Mouse (Mus musculus) frontal cortex, postnatal 14 days (tissue): ENCODE data around the gene Slc1a3.

Experiments used
- DNase-seq, 2 experiments: peaks; one replicate each; pipeline ENCODE4 v3.0.0; 2022; ENCODE audit warnings: low spot score in 2 of 2

The Slc1a3 gene

GRCm38 (mm10) chr15:8658086-8658980, 52.2 kb downstream of the Slc1a3 start:
- no peak for DNase-seq

GRCm38 (mm10) chr15:8655251-8655650, 55.3 kb downstream of the Slc1a3 start:
- DNase-seq: no peak

- no peak for DNase-seq
These were observed 57.9 kb downstream of the Slc1a3 start for GRCm38 (mm10) chr15:8652637-8653036.

- DNase-seq: no peak
These were observed 66.4 kb downstream of the Slc1a3 start for GRCm38 (mm10) chr15:8643997-8644692.

- DNase-seq: no peak
These were observed 70.7 kb downstream of the Slc1a3 start for GRCm38 (mm10) chr15:8639856-8640255.

GRCm38 (mm10) chr15:8638568-8639325, 71.8 kb downstream of the Slc1a3 start:
- DNase-seq: no peak

- no peak for DNase-seq
These were observed 73.3 kb downstream of the Slc1a3 start for GRCm38 (mm10) chr15:8637283-8637682.

- DNase-seq: no peak
These were observed 74.6 kb downstream of the Slc1a3 start for GRCm38 (mm10) chr15:8635974-8636373.

- no peak for DNase-seq
These were observed 75.8 kb downstream of the Slc1a3 start for GRCm38 (mm10) chr15:8634807-8635206.

GRCm38 (mm10) chr15:8634355-8634754, 76.2 kb downstream of the Slc1a3 start:
- DNase-seq: no peak

GRCm38 (mm10) chr15:8633375-8633774, 77.2 kb downstream of the Slc1a3 start:
- peak in 1 of 2 experiments; percentile 37 for DNase-seq

- DNase-seq: no peak
These were observed 78.2 kb downstream of the Slc1a3 start for GRCm38 (mm10) chr15:8632361-8632760.

- DNase-seq: peak; percentile 65 to 78
These were observed 81.2 kb downstream of the Slc1a3 start for GRCm38 (mm10) chr15:8629317-8629831.

- DNase-seq: no peak
These were observed 82.4 kb downstream of the Slc1a3 start for GRCm38 (mm10) chr15:8628150-8628549.

- peak; percentile 50 to 80 for DNase-seq
These were observed 83.4 kb downstream of the Slc1a3 start for GRCm38 (mm10) chr15:8627097-8627537.

GRCm38 (mm10) chr15:8625370-8625769, 85.2 kb downstream of the Slc1a3 start:
- peak in 1 of 2 experiments; percentile 28 for DNase-seq

- DNase-seq: no peak
These were observed 86.7 kb downstream of the Slc1a3 start for GRCm38 (mm10) chr15:8623879-8624278.

GRCm38 (mm10) chr15:8619479-8620026, 91.0 kb downstream of the Slc1a3 start:
- DNase-seq: no peak

- no peak for DNase-seq
These were observed 94.3 kb downstream of the Slc1a3 start for GRCm38 (mm10) chr15:8616290-8616689.

- no peak for DNase-seq
These were observed 94.9 kb downstream of the Slc1a3 start for GRCm38 (mm10) chr15:8615511-8616224.

- DNase-seq: no peak
These were observed 95.9 kb downstream of the Slc1a3 start for GRCm38 (mm10) chr15:8614701-8615100.
